Mouse (Mus musculus) heart, postnatal 0 days (tissue): ENCODE data around the gene St6gal1. TPM values are rescaled to one million over a fixed set of nuclear protein-coding genes. Genes with fewer than 3 reads are reported as not detected.

Experiments used
- ATAC-seq: fragments of 200-750 bp; cut with Nextera tagmentation; 2 replicates; pipeline ENCODE4 v1.8.0; 2017; ENCODE audit warnings: low read depth, moderate number of reproducible peaks, moderate library complexity; ENCODE audit not compliant: insufficient read depth
- DNase-seq: peaks from one replicate; pipeline ENCODE4 v3.0.0-alpha.2; 2016; ENCODE audit warnings: low spot score
- H3K27ac ChIP-seq: fragments of 300-500 bp; sonication (generic); 2 replicates; pipeline ENCODE4 v1.5.1; 2014; ENCODE audit warnings: low read depth, mild to moderate bottlenecking
- H3K27me3 ChIP-seq: fragments of 300-500 bp; sonication (generic); 2 replicates; pipeline ENCODE4 v1.6.1; 2014; ENCODE audit warnings: low read length, mixed read lengths; ENCODE audit not compliant: control insufficient read depth, insufficient read depth
- H3K36me3 ChIP-seq: fragments of 300-500 bp; sonication (generic); replicated peaks from 2 replicates; pipeline ENCODE4 v1.6.1; 2014; ENCODE audit warnings: low read length, mixed read lengths; ENCODE audit not compliant: control insufficient read depth, insufficient read depth
- H3K4me1 ChIP-seq: fragments of 300-500 bp; sonication (generic); 2 replicates; pipeline ENCODE4 v1.6.1; 2014; ENCODE audit warnings: antibody characterized with exemption; ENCODE audit not compliant: control insufficient read depth, insufficient read depth
- H3K4me2 ChIP-seq: fragments of 300-500 bp; sonication (generic); 2 replicates; pipeline ENCODE4 v1.6.1; 2014; ENCODE audit warnings: low read depth, mild to moderate bottlenecking, low read length, moderate library complexity
- H3K4me3 ChIP-seq: fragments of 300-500 bp; sonication (generic); 2 replicates; pipeline ENCODE4 v1.5.1; 2014; ENCODE audit warnings: low read depth, low read length
- H3K9ac ChIP-seq: fragments of 300-500 bp; sonication (generic); replicated peaks from 2 replicates; pipeline ENCODE4 v1.6.1; 2014; ENCODE audit warnings: low read depth, low read length, mixed read lengths
- H3K9me3 ChIP-seq: fragments of 300-500 bp; sonication (generic); replicated peaks from 2 replicates; pipeline ENCODE4 v1.6.1; 2016; ENCODE audit warnings: low read length; ENCODE audit not compliant: control insufficient read depth
- CTCF ChIP-seq: IDR thresholded peaks from 2 replicates; pipeline ENCODE4 v1.5.1; 2016; ENCODE audit warnings: antibody characterized with exemption, control low read depth, low read depth
- EP300 ChIP-seq: IDR thresholded peaks from 2 replicates; pipeline ENCODE4 v1.6.1; 2016; ENCODE audit warnings: antibody characterized with exemption, low read depth
- WGBS: fragments of 180-500 bp; shearing (Covaris S2); extraction: QIAGEN DNeasy Blood & Tissue Kit; methylation state at CpG from one replicate; pipeline ENCODE4 v1.1.7; 2014; 5-methylcytosine and 5-hydroxymethylcytosine counted together
- polyA plus RNA-seq: library from polyadenylated mRNA; unstranded; fragments of >200 nt; fragmentation: Nextera tagmentation; extraction: Ambion mirVana; gene quantifications from 2 replicates; pipeline ENCODE4 v1.2.1, GENCODE M21; 2015
- total RNA-seq: library from RNA; depleted of rRNA; stranded (reverse); fragments of >200 nt; gene quantifications from 2 replicates; pipeline ENCODE4 v1.2.3, GENCODE M21; 2014; ENCODE audit warnings: low replicate concordance

St6gal1 gene
- total and polyA plus RNA-seq, 2 experiments from 2014 or later: 10.0 to 23.5 TPM

GRCm38 (mm10) chr16:23223166-23223870, 1.2 kb upstream of the St6gal1 start:
- peak overlapping the region; percentile 79 for H3K27ac ChIP-seq
- H3K36me3 ChIP-seq: no peaks in the 10 kb centered on the region
- no peaks in the 10 kb centered on the region for H3K27me3 ChIP-seq
- no peaks in the 10 kb centered on the region for H3K9me3 ChIP-seq
- H3K4me2 ChIP-seq: peak overlapping the region; percentile 96; the same call in 1 of the 2 replicates
- H3K4me1 ChIP-seq: no peaks in the 10 kb centered on the region
- TF ChIP-seq CTCF: no peak
- no peak for TF ChIP-seq EP300
- WGBS: 72% methylated on average over 12 of the region's 12 CpGs
- ATAC-seq: no peak
- 0 out of 2 replicates have a peak overlapping the region, but pooled peaks have one; percentile 85 for H3K4me3 ChIP-seq
- H3K9ac ChIP-seq: no peak overlapping the region
- DNase-seq: no peak

GRCm38 (mm10) chr16:23223871-23224469, 570 bp upstream of the St6gal1 start:
- no peak for TF ChIP-seq EP300
- no peaks in the 10 kb centered on the region for H3K9me3 ChIP-seq
- no peaks in the 10 kb centered on the region for H3K27me3 ChIP-seq
- H3K36me3 ChIP-seq: no peaks in the 10 kb centered on the region
- peak overlapping the region; percentile 96 for H3K4me2 ChIP-seq
- peak overlapping the region; percentile 65; the same call in 1 of the 2 replicates for H3K9ac ChIP-seq
- ATAC-seq (no peak), DNase-seq (no peak)
- peak overlapping the region; percentile 85 for H3K4me3 ChIP-seq
- peak overlapping the region; percentile 79 for H3K27ac ChIP-seq
- H3K4me1 ChIP-seq: peaks cover 3% of the 10 kb centered on the region; the same call in 1 of the 2 replicates
- 36% methylated on average over 12 of the region's 12 CpGs for WGBS

GRCm38 (mm10) chr16:23225069-23225721, 655 bp downstream of the St6gal1 start:
- no peaks in the 10 kb centered on the region for H3K36me3 ChIP-seq
- peaks cover 9% of the 10 kb centered on the region; the same call in 1 of the 2 replicates for H3K4me1 ChIP-seq
- DNase-seq: no peak
- H3K4me3 ChIP-seq: peak overlapping the region; percentile 85
- TF ChIP-seq CTCF (no peak), EP300 (no peak)
- WGBS: under 1% methylated on average over 46 of the region's 46 CpGs
- peak overlapping the region; percentile 79 for H3K27ac ChIP-seq
- H3K27me3 ChIP-seq: no peaks in the 10 kb centered on the region
- peak overlapping the region; percentile 96 for H3K4me2 ChIP-seq
- peak; percentile 58 for ATAC-seq
- no peaks in the 10 kb centered on the region for H3K9me3 ChIP-seq
- H3K9ac ChIP-seq: peak overlapping the region; percentile 65

- TF ChIP-seq EP300: no peak
- TF ChIP-seq CTCF: no peak
- Histone ChIP-seq H3K36me3 (no peaks in the 10 kb centered on the region), H3K27ac (peak overlapping the region; percentile 79), H3K4me1 (peaks cover 17% of the 10 kb centered on the region), H3K9me3 (no peaks in the 10 kb centered on the region), H3K9ac (peak overlapping the region; percentile 65), H3K27me3 (no peaks in the 10 kb centered on the region), H3K4me2 (peak overlapping the region; percentile 96), H3K4me3 (peak overlapping the region; percentile 85)
- WGBS: under 1% methylated on average over 28 of the region's 28 CpGs
- peak; percentile 58 for DNase-seq
- peak; percentile 39; the same call in 1 of the 2 replicates for ATAC-seq
Measured at GRCm38 (mm10) chr16:23225821-23226600, 1.5 kb downstream of the St6gal1 start.

- TF ChIP-seq EP300 (no peak), CTCF (no peak)
- H3K9ac ChIP-seq: peak overlapping the region; percentile 65
- peak overlapping the region; percentile 96 for H3K4me2 ChIP-seq
- H3K4me3 ChIP-seq: peak overlapping the region; percentile 85
- ATAC-seq (no peak), DNase-seq (peak; percentile 57)
- peaks cover 24% of the 10 kb centered on the region for H3K4me1 ChIP-seq
- 19% methylated on average over 14 of the region's 14 CpGs for WGBS
- peak overlapping the region; percentile 79 for H3K27ac ChIP-seq
- H3K9me3 ChIP-seq: no peaks in the 10 kb centered on the region
- no peaks in the 10 kb centered on the region for H3K27me3 ChIP-seq
- no peaks in the 10 kb centered on the region for H3K36me3 ChIP-seq
Measured at GRCm38 (mm10) chr16:23226601-23227351, 2.2 kb downstream of the St6gal1 start.
